Mouse (Mus musculus) limb, embryonic 14.5 days (tissue): Measurements from ENCODE around the gene Bnipl. TPM values are rescaled to one million over a fixed set of nuclear protein-coding genes. Genes with fewer than 3 reads are reported as not detected.

Experiments
- ATAC-seq: fragments of 200-750 bp; cut with Nextera tagmentation; 2 replicates; pipeline ENCODE4 v1.8.0; 2017; ENCODE audit warnings: low read depth, moderate number of reproducible peaks, moderate TSS enrichment; ENCODE audit not compliant: low FRiP score
- DNase-seq: peaks from one replicate; pipeline ENCODE4 v3.0.0-alpha.2; 2015; ENCODE audit warnings: low spot score
- H3K27ac ChIP-seq: fragments of 300-500 bp; sonication (generic); replicated peaks from 2 replicates; pipeline ENCODE4 v1.5.1; 2014; ENCODE audit warnings: low read depth, mild to moderate bottlenecking, low read length, moderate library complexity, mixed read lengths
- H3K27me3 ChIP-seq: fragments of 300-500 bp; sonication (generic); 2 replicates; pipeline ENCODE4 v1.6.1; 2014; ENCODE audit warnings: low read length, mixed read lengths; ENCODE audit not compliant: control insufficient read depth, insufficient read depth
- H3K36me3 ChIP-seq: fragments of 300-500 bp; sonication (generic); 2 replicates; pipeline ENCODE4 v1.6.1; 2014; ENCODE audit warnings: mild to moderate bottlenecking, low read length, moderate library complexity, mixed read lengths; ENCODE audit not compliant: control insufficient read depth, insufficient read depth
- H3K4me1 ChIP-seq: fragments of 300-500 bp; sonication (generic); 2 replicates; pipeline ENCODE4 v1.6.1; 2014; ENCODE audit warnings: antibody characterized with exemption, low read length, mixed read lengths; ENCODE audit not compliant: control insufficient read depth, insufficient read depth
- H3K4me2 ChIP-seq: fragments of 300-500 bp; sonication (generic); replicated peaks from 2 replicates; pipeline ENCODE4 v1.6.1; 2014; ENCODE audit warnings: low read depth, mild to moderate bottlenecking, low read length, moderate library complexity; ENCODE audit not compliant: severe bottlenecking
- H3K4me3 ChIP-seq: fragments of 300-500 bp; sonication (generic); replicated peaks from 2 replicates; pipeline ENCODE4 v1.5.1; 2014; ENCODE audit warnings: low read length
- H3K9ac ChIP-seq: fragments of 300-500 bp; sonication (generic); 2 replicates; pipeline ENCODE4 v1.6.1; 2014; ENCODE audit warnings: mild to moderate bottlenecking, low read depth, low read length, moderate library complexity; ENCODE audit not compliant: severe bottlenecking
- H3K9me3 ChIP-seq: fragments of 300-500 bp; sonication (generic); 2 replicates; pipeline ENCODE4 v1.6.1; 2016; ENCODE audit warnings: low read length; ENCODE audit not compliant: control insufficient read depth
- POLR2A ChIP-seq: fragments of 200-500 bp; IDR thresholded peaks from 2 replicates; pipeline ENCODE4 v1.8.0; 2012; ENCODE audit warnings: inconsistent platforms, mild to moderate bottlenecking, moderate library complexity, borderline replicate concordance; ENCODE audit not compliant: insufficient read depth, insufficient read length; ENCODE audit errors: extremely low read depth
- WGBS: fragments of 180-500 bp; shearing (Covaris S2); extraction: QIAGEN DNeasy Blood & Tissue Kit; methylation state at CpG from one replicate; pipeline ENCODE4 v1.1.7; 2014; 5-methylcytosine and 5-hydroxymethylcytosine counted together
- polyA plus RNA-seq, 2 experiments: library from polyadenylated mRNA; depleted of rRNA in 1 of 2; stranded (reverse) in 1 of 2; unstranded in 1 of 2; fragments of >200 nt; fragmentation: Nextera tagmentation in 1 of 2; extraction: Ambion mirVana in 1 of 2; gene quantifications; 2 replicates each; pipeline versions ENCODE4 v1.2.1 to v1.2.3; 2012 to 2014

The Bnipl gene
- polyA plus RNA-seq, 2 experiments: 12.0 to 13.3 TPM

DNA sequence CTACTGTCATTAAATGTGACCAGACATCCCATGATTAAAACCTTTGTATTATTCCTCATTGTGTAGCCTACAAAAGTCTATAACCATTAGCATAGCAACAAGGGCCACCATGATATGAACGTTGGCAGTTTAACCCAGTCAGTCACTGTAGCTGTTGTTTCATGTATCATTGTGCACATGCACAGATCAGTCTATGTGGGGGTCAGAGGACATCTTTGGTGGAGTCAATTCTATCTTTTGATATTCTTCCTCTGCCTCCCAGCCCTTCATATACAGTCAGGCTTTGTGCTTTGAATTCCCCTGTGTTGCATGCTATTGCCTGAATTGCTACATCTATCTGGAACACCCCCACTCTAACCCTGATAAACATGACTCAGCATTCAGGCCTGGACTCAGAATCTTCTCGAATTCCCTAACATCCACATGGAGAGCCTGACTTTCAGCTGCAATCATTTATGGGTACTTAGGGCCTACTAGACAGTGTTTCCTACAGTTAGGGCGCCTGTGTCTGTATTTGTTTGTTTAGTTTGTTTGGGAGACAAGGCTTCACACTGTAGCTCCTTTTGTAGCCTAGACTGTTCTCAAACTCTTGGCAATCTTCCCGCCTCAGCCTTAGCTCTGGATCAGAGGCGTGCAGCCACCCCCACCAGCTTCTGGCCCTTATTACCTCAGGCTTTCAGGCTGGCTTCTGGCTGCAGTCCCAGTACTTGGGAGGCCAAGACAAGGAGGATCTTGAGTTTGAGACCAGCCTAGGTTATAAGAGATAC lies 4.3 kb downstream of the Bnipl start:
- no peaks in the 10 kb centered on the region for H3K4me1 ChIP-seq
- no peaks in the 10 kb centered on the region for H3K27me3 ChIP-seq
- H3K9ac ChIP-seq: no peak overlapping the region
- WGBS: 85% methylated on average over 5 of the region's 5 CpGs
- DNase-seq (no peak), ATAC-seq (no peak)
- no peaks in the 10 kb centered on the region for H3K9me3 ChIP-seq
- no peak for TF ChIP-seq POLR2A
- H3K4me2 ChIP-seq: no peak overlapping the region
- H3K4me3 ChIP-seq: no peak overlapping the region
- H3K27ac ChIP-seq: no peak overlapping the region
- H3K36me3 ChIP-seq: no peaks in the 10 kb centered on the region

DNA sequence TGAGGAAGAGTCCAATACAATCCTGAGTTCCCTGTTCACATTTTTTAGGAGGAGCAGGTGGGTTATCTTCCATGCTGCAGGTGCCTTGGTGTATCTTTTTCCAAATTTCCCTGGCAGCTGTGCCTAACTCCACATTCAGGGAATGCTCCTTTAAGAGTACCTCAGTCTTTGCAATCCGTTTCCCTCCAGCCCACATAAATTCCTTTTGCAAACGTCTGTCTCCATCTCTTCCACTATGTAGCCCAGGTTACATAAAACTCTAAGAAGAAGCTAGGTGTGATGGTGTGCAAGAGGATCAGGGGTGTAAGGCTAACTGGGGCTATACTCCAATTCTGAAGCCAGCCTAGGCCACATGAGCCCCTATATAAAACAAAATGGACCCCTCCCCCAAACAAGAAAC lies 7.9 kb downstream of the Bnipl start:
- peaks cover 4% of the 10 kb centered on the region; the same call in 1 of the 2 replicates for H3K36me3 ChIP-seq
- TF ChIP-seq POLR2A: no peak
- H3K4me3 ChIP-seq: no peak overlapping the region
- DNase-seq (no peak), ATAC-seq (no peak)
- no peaks in the 10 kb centered on the region for H3K27me3 ChIP-seq
- H3K9me3 ChIP-seq: no peaks in the 10 kb centered on the region
- H3K4me1 ChIP-seq: peaks cover 6% of the 10 kb centered on the region; the same call in 1 of the 2 replicates
- H3K9ac ChIP-seq: no peak overlapping the region
- H3K4me2 ChIP-seq: no peak overlapping the region
- no peak overlapping the region for H3K27ac ChIP-seq
- WGBS: 65% methylated on average over 2 of the region's 2 CpGs

- peak within 1 kb of the TSS; percentile 31 for H3K9ac ChIP-seq
- no peaks in the 10 kb centered on the region for H3K9me3 ChIP-seq
- H3K27me3 ChIP-seq: no peaks in the 10 kb centered on the region
- H3K4me1 ChIP-seq: peaks cover 6% of the 10 kb centered on the region; the same call in 1 of the 2 replicates
- no peak for ATAC-seq
- 77% methylated on average over 7 of the region's 7 CpGs for WGBS
- TF ChIP-seq POLR2A: no peak
- no peak within 1 kb of the TSS for H3K4me3 ChIP-seq
- no peak within 1 kb of the TSS for H3K27ac ChIP-seq
- DNase-seq: no peak
- peak within 1 kb of the TSS; percentile 28 for H3K4me2 ChIP-seq
- peaks cover 17% of the 10 kb centered on the region for H3K36me3 ChIP-seq
Measured at GRCm38 (mm10) chr3:95241498-95241897, 9.5 kb downstream of the Bnipl start, which contains the start of gene Gm128. Gene Gm128 (minus strand): TSS chr3:95241598.

DNA sequence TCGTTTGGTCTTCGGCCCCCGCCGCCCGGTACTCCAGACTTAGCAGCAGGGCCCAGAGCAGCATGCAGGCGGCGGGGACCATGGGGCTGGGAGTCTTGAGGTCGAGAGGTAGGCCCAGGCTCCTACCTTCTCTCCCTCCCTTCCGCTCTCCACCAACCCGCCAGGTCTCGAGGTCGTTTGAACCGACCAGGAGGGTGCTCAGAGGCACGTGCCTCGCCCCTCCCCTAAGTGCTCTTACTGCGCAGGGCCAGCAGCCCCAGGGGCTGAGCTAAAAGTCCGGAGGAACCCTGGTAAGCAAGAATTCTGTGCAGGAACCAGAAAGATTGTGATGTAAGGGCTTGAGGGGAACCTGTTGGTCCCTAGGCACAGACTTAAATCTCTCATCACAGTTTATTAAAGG lies 10.1 kb downstream of the Bnipl start:
- Histone ChIP-seq H3K9ac (peak overlapping the region; percentile 31), H3K27ac (no peak overlapping the region), H3K9me3 (no peaks in the 10 kb centered on the region), H3K4me1 (peaks cover 6% of the 10 kb centered on the region; the same call in 1 of the 2 replicates), H3K4me2 (peak overlapping the region; percentile 28), H3K36me3 (peaks cover 23% of the 10 kb centered on the region), H3K27me3 (no peaks in the 10 kb centered on the region), H3K4me3 (no peak overlapping the region)
- DNase-seq (no peak), ATAC-seq (peak; percentile 45)
- no peak for TF ChIP-seq POLR2A
- 19% methylated on average over 17 of the region's 17 CpGs for WGBS

- Histone ChIP-seq H3K4me1 (peaks cover 6% of the 10 kb centered on the region; the same call in 1 of the 2 replicates), H3K27me3 (no peaks in the 10 kb centered on the region), H3K9me3 (no peaks in the 10 kb centered on the region), H3K27ac (no peak overlapping the region), H3K4me3 (no peak overlapping the region), H3K4me2 (no peak overlapping the region), H3K36me3 (peaks cover 32% of the 10 kb centered on the region), H3K9ac (no peak overlapping the region)
- WGBS: 86% methylated on average over 12 of the region's 12 CpGs
- ATAC-seq (no peak), DNase-seq (no peak)
- TF ChIP-seq POLR2A: no peak
Measured at GRCm38 (mm10) chr3:95239971-95240370, 11.0 kb downstream of the Bnipl start.
